Mouse (Mus musculus): Measurements from ENCODE around the gene Luc7l2. TPM values are rescaled to one million over a fixed set of nuclear protein-coding genes. Genes with fewer than 3 reads are reported as not detected.

Luc7l2 gene
- polyA plus RNA-seq, 1 experiment = 21.1 TPM

DNA sequence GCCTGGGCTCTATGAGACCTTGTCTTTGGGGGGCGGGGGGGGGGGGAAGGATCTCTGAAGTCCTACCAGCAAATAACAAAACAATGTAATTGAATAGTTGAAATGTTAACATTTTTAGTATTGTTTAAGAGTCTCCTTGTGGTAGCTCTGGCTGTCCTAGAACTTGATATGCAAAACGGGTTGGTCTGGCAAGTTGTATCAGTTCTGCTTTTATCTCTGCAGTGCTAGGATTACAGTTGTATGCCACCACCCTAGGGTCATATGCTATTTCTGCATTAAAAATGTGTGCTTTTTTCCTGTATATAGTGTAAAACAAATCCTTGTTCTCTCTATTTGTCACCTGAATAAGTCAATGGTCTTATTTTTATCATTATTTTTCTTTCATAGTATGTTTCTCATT lies 25.0 kb downstream of the Luc7l2 start:
- no peak for TF ChIP-seq MAX (IDR thresholded peaks at IDR 0.05; ENCODE audit: low read depth)
- TF ChIP-seq TCF12 (IDR thresholded peaks at IDR 0.05; ENCODE audit: insufficient read depth, poor library complexity, severe bottlenecking) = no peak
- TF ChIP-seq E2F4 (IDR thresholded peaks at IDR 0.05; ENCODE audit: insufficient read depth) = no peak
- no peak for TF ChIP-seq POLR2AphosphoS2 (IDR thresholded peaks at IDR 0.05; ENCODE audit: insufficient read length, low read depth)
- no peak for TF ChIP-seq MYOD1 (IDR thresholded peaks at IDR 0.05; ENCODE audit: control insufficient read depth in 1 of 3, insufficient read length in 2 of 3, low read depth in 2 of 3)
- H3K4me2 ChIP-seq (ENCODE audit: low read depth) = no peak overlapping the region
- no peak overlapping the region for H3K4me3 ChIP-seq
- H3K79me2 ChIP-seq (ENCODE audit: control insufficient read depth, insufficient read depth) = peaks cover 91% of the 10 kb centered on the region
- no peaks in the 10 kb centered on the region for H3K27me3 ChIP-seq (ENCODE audit: control insufficient read depth, insufficient read depth, insufficient read length)
- H3ac ChIP-seq (ENCODE audit: control insufficient read depth, insufficient read length) = no peak overlapping the region
- H3K36me3 ChIP-seq (ENCODE audit: control insufficient read depth, insufficient read depth) = peaks cover 44% of the 10 kb centered on the region

GRCm38 (mm10) chr6:38580112-38580857 lies 29.2 kb downstream of the Luc7l2 start:
- H3K4me2 ChIP-seq (ENCODE audit: low read depth) = no peak overlapping the region
- no peak overlapping the region for H3K4me3 ChIP-seq
- H3K36me3 ChIP-seq (ENCODE audit: control insufficient read depth, insufficient read depth) = peaks cover 45% of the 10 kb centered on the region
- TF ChIP-seq MYOG (IDR thresholded peaks at IDR 0.05; ENCODE audit: control insufficient read depth in 1 of 3, insufficient read depth in 1 of 3, insufficient read length in 2 of 3, low read depth in 2 of 3) (no peak), USF1 (IDR thresholded peaks at IDR 0.05; ENCODE audit: low read depth) (no peak), TCF12 (IDR thresholded peaks at IDR 0.05; ENCODE audit: insufficient read depth, poor library complexity, severe bottlenecking) (no peak), CEBPB (IDR thresholded peaks at IDR 0.05; ENCODE audit: insufficient read depth, poor library complexity, severe bottlenecking) (no peak), POLR2AphosphoS2 (IDR thresholded peaks at IDR 0.05; ENCODE audit: insufficient read length, low read depth) (no peak), SRF (IDR thresholded peaks at IDR 0.05; ENCODE audit: control insufficient read depth, insufficient read length, low read depth) (no peak), REST (IDR thresholded peaks at IDR 0.05; ENCODE audit: insufficient read depth, insufficient read length) (no peak), TCF3 (IDR thresholded peaks at IDR 0.05; ENCODE audit: insufficient read length, low read depth) (no peak), E2F4 (IDR thresholded peaks at IDR 0.05; ENCODE audit: insufficient read depth) (no peak), MAX (IDR thresholded peaks at IDR 0.05; ENCODE audit: low read depth) (no peak), MYOD1 (IDR thresholded peaks at IDR 0.05; ENCODE audit: control insufficient read depth in 1 of 3, insufficient read length in 2 of 3, low read depth in 2 of 3) (no peak), POLR2A (IDR thresholded peaks at IDR 0.05; ENCODE audit: insufficient read length, low read depth) (no peak)
- H3K79me2 ChIP-seq (ENCODE audit: control insufficient read depth, insufficient read depth) = peaks cover 85% of the 10 kb centered on the region
- no peaks in the 10 kb centered on the region for H3K27me3 ChIP-seq (ENCODE audit: control insufficient read depth, insufficient read depth, insufficient read length)
- H3ac ChIP-seq (ENCODE audit: control insufficient read depth, insufficient read length) = no peak overlapping the region

DNA sequence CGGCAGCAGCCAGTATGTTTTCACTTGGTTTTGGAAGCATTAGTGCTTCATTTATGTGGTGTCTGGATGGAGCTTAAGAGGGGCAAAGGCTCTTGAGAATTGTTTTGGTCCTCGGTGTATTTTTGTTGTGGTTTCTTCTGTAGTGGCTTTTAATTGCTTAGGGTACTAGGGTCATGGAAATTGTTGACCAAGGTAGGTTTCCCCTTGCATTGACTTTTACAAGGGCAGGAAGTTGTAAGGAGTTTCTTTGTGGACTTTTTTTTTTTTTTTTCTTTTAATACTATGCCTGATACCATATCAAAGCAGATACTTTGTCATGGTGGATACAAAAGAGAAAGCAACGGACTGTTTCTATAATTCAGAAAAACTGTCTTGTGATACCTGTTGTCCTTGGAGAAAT lies 30.6 kb downstream of the Luc7l2 start:
- Histone ChIP-seq H3ac (ENCODE audit: control insufficient read depth, insufficient read length) (no peak overlapping the region), H3K27me3 (ENCODE audit: control insufficient read depth, insufficient read depth, insufficient read length) (no peaks in the 10 kb centered on the region), H3K4me2 (ENCODE audit: low read depth) (no peak overlapping the region), H3K79me2 (ENCODE audit: control insufficient read depth, insufficient read depth) (peaks cover 72% of the 10 kb centered on the region), H3K36me3 (ENCODE audit: control insufficient read depth, insufficient read depth) (peaks cover 51% of the 10 kb centered on the region), H3K4me3 (no peak overlapping the region)
- TF ChIP-seq REST (IDR thresholded peaks at IDR 0.05; ENCODE audit: insufficient read depth, insufficient read length) (no peak), MYOD1 (IDR thresholded peaks at IDR 0.05; ENCODE audit: control insufficient read depth in 1 of 3, insufficient read length in 2 of 3, low read depth in 2 of 3) (no peak), CEBPB (IDR thresholded peaks at IDR 0.05; ENCODE audit: insufficient read depth, poor library complexity, severe bottlenecking) (no peak), TCF12 (IDR thresholded peaks at IDR 0.05; ENCODE audit: insufficient read depth, poor library complexity, severe bottlenecking) (no peak), MYOG (IDR thresholded peaks at IDR 0.05; ENCODE audit: control insufficient read depth in 1 of 3, insufficient read depth in 1 of 3, insufficient read length in 2 of 3, low read depth in 2 of 3) (no peak), MAX (IDR thresholded peaks at IDR 0.05; ENCODE audit: low read depth) (no peak), USF1 (IDR thresholded peaks at IDR 0.05; ENCODE audit: low read depth) (no peak), E2F4 (IDR thresholded peaks at IDR 0.05; ENCODE audit: insufficient read depth) (no peak), POLR2A (IDR thresholded peaks at IDR 0.05; ENCODE audit: insufficient read length, low read depth) (no peak), POLR2AphosphoS2 (IDR thresholded peaks at IDR 0.05; ENCODE audit: insufficient read length, low read depth) (no peak), SRF (IDR thresholded peaks at IDR 0.05; ENCODE audit: control insufficient read depth, insufficient read length, low read depth) (no peak), TCF3 (IDR thresholded peaks at IDR 0.05; ENCODE audit: insufficient read length, low read depth) (no peak)

GRCm38 (mm10) chr6:38597481-38597880 lies 46.3 kb downstream of the Luc7l2 start:
- no peaks in the 10 kb centered on the region for H3K27me3 ChIP-seq (ENCODE audit: control insufficient read depth, insufficient read depth, insufficient read length)

More at GRCm38 (mm10) chr6:38597481-38597880, 46.3 kb downstream of the Luc7l2 start:
- no peak overlapping the region for H3K4me3 ChIP-seq
- H3K36me3 ChIP-seq (ENCODE audit: control insufficient read depth, insufficient read depth) = peaks cover 58% of the 10 kb centered on the region
- no peak overlapping the region for H3K4me2 ChIP-seq (ENCODE audit: low read depth)
- no peak overlapping the region for H3ac ChIP-seq (ENCODE audit: control insufficient read depth, insufficient read length)
- TF ChIP-seq E2F4 (IDR thresholded peaks at IDR 0.05; ENCODE audit: insufficient read depth) = no peak
- TF ChIP-seq CEBPB (IDR thresholded peaks at IDR 0.05; ENCODE audit: insufficient read depth, poor library complexity, severe bottlenecking) = no peak
- no peak for TF ChIP-seq USF1 (IDR thresholded peaks at IDR 0.05; ENCODE audit: low read depth)
- no peak for TF ChIP-seq POLR2AphosphoS2 (IDR thresholded peaks at IDR 0.05; ENCODE audit: insufficient read length, low read depth)
- TF ChIP-seq TCF12 (IDR thresholded peaks at IDR 0.05; ENCODE audit: insufficient read depth, poor library complexity, severe bottlenecking) = no peak
- no peak for TF ChIP-seq POLR2A (IDR thresholded peaks at IDR 0.05; ENCODE audit: insufficient read length, low read depth)
- TF ChIP-seq MAX (IDR thresholded peaks at IDR 0.05; ENCODE audit: low read depth) = no peak
- no peak for TF ChIP-seq TCF3 (IDR thresholded peaks at IDR 0.05; ENCODE audit: insufficient read length, low read depth)
- TF ChIP-seq MYOD1 (IDR thresholded peaks at IDR 0.05; ENCODE audit: control insufficient read depth in 1 of 3, insufficient read length in 2 of 3, low read depth in 2 of 3) = no peak
- TF ChIP-seq SRF (IDR thresholded peaks at IDR 0.05; ENCODE audit: control insufficient read depth, insufficient read length, low read depth) = no peak
- TF ChIP-seq REST (IDR thresholded peaks at IDR 0.05; ENCODE audit: insufficient read depth, insufficient read length) = no peak
- TF ChIP-seq MYOG (IDR thresholded peaks at IDR 0.05; ENCODE audit: control insufficient read depth in 1 of 3, insufficient read depth in 1 of 3, insufficient read length in 2 of 3, low read depth in 2 of 3) = no peak
- H3K79me2 ChIP-seq (ENCODE audit: control insufficient read depth, insufficient read depth) = peaks cover 9% of the 10 kb centered on the region

Measured in myocyte (in vitro differentiated cells).